Mouse (Mus musculus) embryonic fibroblast, embryonic 13.5 days (primary cell): ENCODE results near the gene Cox11. TPM values are rescaled to one million over a fixed set of nuclear protein-coding genes. Genes with fewer than 3 reads are reported as not detected.
A peak's percentile ranks its signal among the peaks of the same experiment; 100 is the strongest.

Experiments
- H3K27ac ChIP-seq: 2 replicates; pipeline ENCODE4 v1.5.1; 2012; ENCODE audit warnings: low read length, control low read depth, inconsistent platforms; ENCODE audit not compliant: insufficient read depth
- H3K4me1 ChIP-seq: 2 replicates; pipeline ENCODE4 v1.6.1; 2011; ENCODE audit warnings: low read length; ENCODE audit not compliant: control insufficient read depth, insufficient read depth
- H3K4me3 ChIP-seq: 2 replicates; pipeline ENCODE4 v1.5.1; 2011; ENCODE audit warnings: mild to moderate bottlenecking, control low read depth, low read length; ENCODE audit not compliant: insufficient read depth
- CTCF ChIP-seq: IDR thresholded peaks from 2 replicates; pipeline ENCODE4 v1.5.1; 2011; ENCODE audit warnings: mild to moderate bottlenecking, control low read depth, low read length, moderate library complexity, borderline replicate concordance; ENCODE audit not compliant: insufficient read depth
- POLR2A ChIP-seq: IDR thresholded peaks from 2 replicates; pipeline ENCODE4 v1.6.1; 2011; ENCODE audit warnings: low read depth, mild to moderate bottlenecking, control low read depth, low read length, moderate library complexity
- polyA plus RNA-seq: library from polyadenylated mRNA; stranded (reverse); fragments of >200 nt; gene quantifications from 2 replicates; pipeline ENCODE4 v1.2.4, GENCODE M21; 2011; ENCODE audit warnings: low read depth; ENCODE audit not compliant: missing spikeins, insufficient read length

Gene Cox11
- polyA plus RNA-seq = 14.7 and 18.6 TPM in 2 replicates

DNA sequence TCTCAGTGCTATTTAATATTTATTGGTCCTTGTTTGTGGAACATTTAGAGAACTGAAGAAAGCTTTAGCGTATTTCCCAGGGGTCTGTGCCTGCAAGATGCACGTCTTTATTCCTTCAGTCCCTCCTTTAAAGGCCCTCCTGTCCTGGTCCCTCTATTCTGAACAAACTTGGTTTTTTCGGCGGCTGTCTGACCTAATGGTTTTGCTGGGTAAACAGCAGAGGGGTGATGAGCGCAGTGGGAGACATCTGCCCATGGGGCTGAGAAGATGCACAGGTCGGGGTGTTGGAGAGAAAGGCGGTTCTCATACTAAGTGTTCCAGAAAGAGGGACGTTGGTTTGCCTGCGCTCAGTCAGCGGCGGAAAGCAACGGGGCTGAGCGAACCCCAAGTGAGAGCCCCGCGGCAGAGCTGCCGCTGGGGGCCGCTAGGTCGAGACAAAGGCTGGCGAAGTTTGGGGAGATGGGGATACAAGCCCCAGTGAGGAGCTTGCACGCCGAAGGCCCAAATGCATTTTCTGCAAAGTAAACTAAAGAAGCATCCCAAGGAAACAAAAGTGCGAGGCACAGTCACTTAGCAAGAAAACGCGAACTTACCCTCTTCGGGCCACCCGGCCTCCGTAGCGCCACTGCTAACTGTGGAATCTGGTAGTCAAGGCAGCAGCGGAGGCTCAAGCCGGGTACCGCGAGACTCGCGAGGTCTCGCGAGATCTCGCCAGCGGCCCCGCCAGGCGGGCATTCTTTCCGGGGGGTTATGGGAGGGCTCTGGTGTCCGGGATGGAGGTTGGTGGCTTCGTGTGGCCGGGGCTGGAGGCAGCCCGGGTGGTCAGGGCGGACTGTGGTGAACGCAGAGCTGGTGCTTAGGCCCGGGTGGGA, at the start of gene Cox11, which contains the start of gene Stxbp4:
TSS of gene Cox11 (plus strand) at position 734 of the 872 bp plus-strand sequence.
TSS of gene Stxbp4 (minus strand) at position 645 of the 872 bp plus-strand sequence.
- TF ChIP-seq POLR2A = peak; percentile 89
- no peak for TF ChIP-seq CTCF
- Histone ChIP-seq H3K4me3 (peak within 1 kb of the TSS; percentile 74), H3K4me1 (no peaks in the 10 kb centered on the region; the same call in 1 of the 2 replicates), H3K27ac (peak within 1 kb of the TSS; percentile 81)

GRCm38 (mm10) chr11:90590996-90591395, 47.0 kb upstream of the Cox11 start:
- Histone ChIP-seq H3K4me1 (no peaks in the 10 kb centered on the region), H3K27ac (no peak overlapping the region)
- TF ChIP-seq CTCF = no peak
- TF ChIP-seq POLR2A = no peak

GRCm38 (mm10) chr11:90595826-90596225, 42.1 kb upstream of the Cox11 start:
- Histone ChIP-seq H3K4me3 (no peak overlapping the region), H3K4me1 (no peaks in the 10 kb centered on the region), H3K27ac (no peak overlapping the region)
- no peak for TF ChIP-seq CTCF
- no peak for TF ChIP-seq POLR2A

More at GRCm38 (mm10) chr11:90590996-90591395, 47.0 kb upstream of the Cox11 start:
- no peak overlapping the region for H3K4me3 ChIP-seq

DNA sequence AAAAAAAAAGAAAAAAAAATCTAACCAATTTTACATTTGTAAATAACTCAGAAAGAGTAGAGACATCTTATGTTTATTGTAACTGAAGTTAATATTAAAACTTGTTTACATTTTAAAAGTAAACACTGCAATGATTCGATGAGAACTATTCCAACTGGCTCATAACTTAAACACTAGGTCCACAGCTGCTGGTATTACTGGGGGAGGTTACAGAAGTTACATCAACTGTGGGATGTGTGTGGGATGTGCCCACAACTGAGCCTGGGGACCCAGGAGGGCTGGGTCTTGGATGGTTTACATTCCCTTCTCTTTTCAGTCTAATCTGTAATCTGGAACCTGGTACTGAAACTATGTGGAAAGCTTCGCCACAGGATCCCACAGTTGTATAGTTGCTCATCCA, 34.9 kb upstream of the Cox11 start:
- no peak for TF ChIP-seq CTCF
- TF ChIP-seq POLR2A = no peak
- H3K4me1 ChIP-seq = no peaks in the 10 kb centered on the region
- no peak overlapping the region for H3K4me3 ChIP-seq
- H3K27ac ChIP-seq = no peak overlapping the region

- H3K4me1 ChIP-seq = no peaks in the 10 kb centered on the region
- H3K27ac ChIP-seq = no peak overlapping the region
- TF ChIP-seq POLR2A (no peak), CTCF (no peak)
- H3K4me3 ChIP-seq = no peak overlapping the region
Measured at GRCm38 (mm10) chr11:90612118-90612517, 25.9 kb upstream of the Cox11 start.

- TF ChIP-seq POLR2A (no peak), CTCF (no peak)
- no peak overlapping the region for H3K27ac ChIP-seq
- no peak overlapping the region for H3K4me3 ChIP-seq
- no peaks in the 10 kb centered on the region for H3K4me1 ChIP-seq
Measured at GRCm38 (mm10) chr11:90614743-90615142, 23.2 kb upstream of the Cox11 start.

GRCm38 (mm10) chr11:90616431-90616830, 21.5 kb upstream of the Cox11 start:
- no peak for TF ChIP-seq POLR2A
- no peak for TF ChIP-seq CTCF
- Histone ChIP-seq H3K27ac (no peak overlapping the region), H3K4me1 (no peaks in the 10 kb centered on the region), H3K4me3 (no peak overlapping the region)

GRCm38 (mm10) chr11:90622044-90622443, 15.9 kb upstream of the Cox11 start:
- no peak overlapping the region for H3K4me3 ChIP-seq
- H3K27ac ChIP-seq = no peak overlapping the region

GRCm38 (mm10) chr11:90622500-90622899, 15.5 kb upstream of the Cox11 start:
- Histone ChIP-seq H3K27ac (no peak overlapping the region), H3K4me1 (no peaks in the 10 kb centered on the region), H3K4me3 (no peak overlapping the region)
- TF ChIP-seq CTCF (no peak), POLR2A (no peak)

More at GRCm38 (mm10) chr11:90622044-90622443, 15.9 kb upstream of the Cox11 start:
- no peaks in the 10 kb centered on the region for H3K4me1 ChIP-seq
- TF ChIP-seq CTCF = no peak
- no peak for TF ChIP-seq POLR2A

DNA sequence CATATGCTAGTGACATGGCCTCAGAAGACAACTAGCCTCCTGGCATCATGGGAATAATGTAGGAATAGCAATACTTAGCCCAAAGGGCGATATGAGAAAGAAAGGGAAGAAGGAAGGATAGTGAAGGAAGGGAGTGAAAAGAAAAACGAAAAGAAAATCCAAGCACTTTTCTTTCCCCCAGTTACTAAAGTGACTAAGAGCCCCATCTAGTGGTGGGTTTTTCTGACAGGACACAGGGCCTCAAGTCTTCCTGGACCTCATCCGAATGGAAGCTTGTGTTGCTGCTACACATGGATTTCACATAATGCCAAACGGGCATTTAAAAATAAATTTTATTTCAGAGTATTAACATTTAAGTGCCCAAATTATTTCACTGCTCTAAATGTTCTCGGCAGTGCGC, 14.5 kb upstream of the Cox11 start:
- TF ChIP-seq CTCF (no peak), POLR2A (no peak)
- H3K4me1 ChIP-seq = no peaks in the 10 kb centered on the region
- no peak overlapping the region for H3K4me3 ChIP-seq
- no peak overlapping the region for H3K27ac ChIP-seq
